ENCODE assay signal across 10 mouse cellular contexts in genomic region chr19:20558952-20559351, GRCm38 (mm10).
DNase-seq lines count a peak whose midpoint lies in the region; ATAC-seq and TF ChIP-seq lines count a peak whose summit lies in the region.
"Had no signal": no experiment of that assay in that cellular context is flagged by ENCODE, and none has a peak within 500 bp of the region (broad histone marks: within the 10 kb centered on the region; RNA-seq: fewer than 3 reads in every experiment).

No protein-coding gene starts in this region.

- no peak for TF ChIP-seq CTCF in stomach, postnatal 0 days (IDR thresholded peaks at IDR 0.05; ENCODE audit: low read depth)

- peaks cover 9% of the 10 kb centered on the region for H3K4me1 ChIP-seq in intestine, embryonic 16.5 days (ENCODE audit: control insufficient read depth, insufficient read depth, low read length)
- H3K4me1 ChIP-seq in stomach, postnatal 0 days (replicated peaks; ENCODE audit: control insufficient read depth, insufficient read depth) = no peaks in the 10 kb centered on the region

- H3K36me3 ChIP-seq in intestine, embryonic 16.5 days (ENCODE audit: control insufficient read depth, insufficient read depth, low read length) = no peaks in the 10 kb centered on the region
- H3K36me3 ChIP-seq in stomach, postnatal 0 days (ENCODE audit: control insufficient read depth, insufficient read depth, low read length) = no peaks in the 10 kb centered on the region

- no peaks in the 10 kb centered on the region for H3K27me3 ChIP-seq in intestine, embryonic 16.5 days (replicated peaks; ENCODE audit: control insufficient read depth, insufficient read depth, low read length)
- no peaks in the 10 kb centered on the region for H3K27me3 ChIP-seq in stomach, postnatal 0 days (ENCODE audit: control insufficient read depth, insufficient read depth, low read length)

- peak; percentile 32 for DNase-seq in lung, postnatal 36 days
- DNase-seq in lung, postnatal 14 days = no peak
- DNase-seq in adrenal gland, postnatal 10 days = peak; percentile 9
- peak; percentile 51 for DNase-seq in stomach, postnatal 0 days (ENCODE audit: low spot score)
- no peak for DNase-seq in cerebellum, postnatal 36 days
- DNase-seq in thymus, postnatal 4 days = no peak
- DNase-seq: cerebellum, adult 9-10 months; kidney, adult 8-10 months had no signal

- H3K9ac ChIP-seq in intestine, embryonic 16.5 days (ENCODE audit: low read depth, low read length) = no peak overlapping the region
- no peak overlapping the region for H3K9ac ChIP-seq in stomach, postnatal 0 days (ENCODE audit: low read length)

- no peaks in the 10 kb centered on the region for H3K9me3 ChIP-seq in intestine, embryonic 16.5 days (ENCODE audit: control insufficient read depth, low read length)
- H3K9me3 ChIP-seq in stomach, postnatal 0 days (ENCODE audit: control insufficient read depth, low read length) = no peaks in the 10 kb centered on the region

- H3K4me2 ChIP-seq in intestine, embryonic 16.5 days (ENCODE audit: low read depth, low read length) = no peak overlapping the region
- no peak overlapping the region for H3K4me2 ChIP-seq in stomach, postnatal 0 days (replicated peaks; ENCODE audit: low read depth)

- H3K27ac ChIP-seq in intestine, embryonic 16.5 days (ENCODE audit: low read length) = 0 out of 2 replicates have a peak overlapping the region, but pooled peaks have one; percentile 9
- peak overlapping the region; percentile 37 for H3K27ac ChIP-seq in stomach, postnatal 0 days (replicated peaks)

- no peak overlapping the region for H3K4me3 ChIP-seq in intestine, embryonic 16.5 days (ENCODE audit: low read length)
- no peak overlapping the region for H3K4me3 ChIP-seq in stomach, postnatal 0 days (ENCODE audit: low read depth, low read length)

- 70% methylated on average over 3 of the region's 3 CpGs for whole genome bisulfite sequencing in intestine, embryonic 16.5 days
- WGBS in stomach, postnatal 0 days = 63% methylated on average over 3 of the region's 3 CpGs

- no peak for TF ChIP-seq EP300 in stomach, postnatal 0 days (optimal IDR thresholded peaks at IDR 0.05)

- ATAC-seq in intestine, embryonic 16.5 days = peak; percentile 76
- ATAC-seq in stomach, postnatal 0 days (ENCODE audit: low FRiP score, low TSS enrichment) = peak; percentile 96
- ATAC-seq: forebrain, embryonic 16.5 days had no signal

Comparison
In these comparisons a context has a peak if more than half of its experiments do, and no peak if none do; other contexts are left out.
1. DNase-seq: peak in lung, postnatal 36 days (single experiment), adrenal gland, postnatal 10 days (single experiment) and stomach, postnatal 0 days (single experiment); none in lung, postnatal 14 days (single experiment), cerebellum, postnatal 36 days (0 of 2) and thymus, postnatal 4 days (single experiment).